Mouse (Mus musculus) forebrain, embryonic 14.5 days (tissue): Measurements from ENCODE around the gene Saa2. TPM values are rescaled to one million over a fixed set of nuclear protein-coding genes. Genes with fewer than 3 reads are reported as not detected.

Experiments used
- ATAC-seq: fragments of 200-750 bp; cut with Nextera tagmentation; 2 replicates; pipeline ENCODE4 v1.8.0; 2017; ENCODE audit warnings: mild to moderate bottlenecking, moderate library complexity
- DNase-seq: peaks from one replicate; pipeline ENCODE4 v3.0.0-alpha.2; 2015; ENCODE audit warnings: low spot score
- H3K27ac ChIP-seq: fragments of 300-500 bp; sonication (generic); 2 replicates; pipeline ENCODE4 v1.5.1; 2014; ENCODE audit warnings: low read depth, mild to moderate bottlenecking, control low read depth, low read length, moderate library complexity
- H3K27me3 ChIP-seq: fragments of 300-500 bp; sonication (generic); replicated peaks from 2 replicates; pipeline ENCODE4 v1.6.1; 2014; ENCODE audit warnings: low read length, control low read depth, mixed read lengths; ENCODE audit not compliant: control insufficient read depth, insufficient read depth
- H3K36me3 ChIP-seq: fragments of 300-500 bp; sonication (generic); 2 replicates; pipeline ENCODE4 v1.6.1; 2014; ENCODE audit warnings: low read length, control low read depth; ENCODE audit not compliant: control insufficient read depth, insufficient read depth
- H3K4me1 ChIP-seq: fragments of 300-500 bp; sonication (generic); 2 replicates; pipeline ENCODE4 v1.6.1; 2014; ENCODE audit warnings: antibody characterized with exemption, low read length, control low read depth; ENCODE audit not compliant: control insufficient read depth, insufficient read depth
- H3K4me2 ChIP-seq: fragments of 300-500 bp; sonication (generic); 2 replicates; pipeline ENCODE4 v1.6.1; 2014; ENCODE audit warnings: mild to moderate bottlenecking, control low read depth, low read length
- H3K4me3 ChIP-seq: fragments of 300-500 bp; sonication (generic); 2 replicates; pipeline ENCODE4 v1.5.1; 2014; ENCODE audit warnings: low read depth, low read length, control low read depth
- H3K9ac ChIP-seq: fragments of 300-500 bp; sonication (generic); 2 replicates; pipeline ENCODE4 v1.6.1; 2014; ENCODE audit warnings: mild to moderate bottlenecking, low read length, control low read depth, moderate library complexity
- H3K9me3 ChIP-seq: fragments of 300-500 bp; sonication (generic); replicated peaks from 2 replicates; pipeline ENCODE4 v1.6.1; 2016; ENCODE audit warnings: low read length, control low read depth, mixed read lengths; ENCODE audit not compliant: control insufficient read depth
- WGBS: fragments of 180-500 bp; shearing (Covaris S2); extraction: QIAGEN DNeasy Blood & Tissue Kit; methylation state at CpG from one replicate; pipeline ENCODE4 v1.1.7; 2014; 5-methylcytosine and 5-hydroxymethylcytosine counted together
- polyA plus RNA-seq: library from polyadenylated mRNA; unstranded; fragments of >200 nt; fragmentation: Nextera tagmentation; extraction: Ambion mirVana; gene quantifications from 2 replicates; pipeline ENCODE4 v1.2.1, GENCODE M21; 2014

Saa2 gene
- polyA plus RNA-seq, 1 experiment from 2014 or later, result not detected

GRCm38 (mm10) chr7:46789177-46789849 is 37.7 kb downstream of the Saa2 start:
- Histone ChIP-seq H3K27me3 (no peaks in the 10 kb centered on the region), H3K4me3 (no peak overlapping the region), H3K9ac (no peak overlapping the region), H3K36me3 (peaks cover 55% of the 10 kb centered on the region), H3K4me2 (no peak overlapping the region), H3K27ac (no peak overlapping the region), H3K9me3 (no peaks in the 10 kb centered on the region), H3K4me1 (peaks cover 5% of the 10 kb centered on the region; the same call in 1 of the 2 replicates)
- WGBS, result 88% methylated on average over 5 of the region's 5 CpGs
- ATAC-seq, result no peak
- no peak for DNase-seq

GRCm38 (mm10) chr7:46793871-46794270 is 42.3 kb downstream of the Saa2 start:
- DNase-seq (no peak), ATAC-seq (no peak)
- Histone ChIP-seq H3K27ac (no peak overlapping the region), H3K4me1 (peaks cover 20% of the 10 kb centered on the region), H3K36me3 (peaks cover 24% of the 10 kb centered on the region), H3K4me2 (no peak overlapping the region), H3K9me3 (no peaks in the 10 kb centered on the region), H3K9ac (no peak overlapping the region; the same call in 1 of the 2 replicates), H3K4me3 (no peak overlapping the region), H3K27me3 (no peaks in the 10 kb centered on the region)
- WGBS, result 87% methylated on average over 4 of the region's 4 CpGs

GRCm38 (mm10) chr7:46795287-46796205 is 44.0 kb downstream of the Saa2 start, which contains the start of the genes Hps5 and Gtf2h1:
Gene Hps5, minus strand, starts transcription at chr7:46796064.
Gene Gtf2h1, plus strand, starts transcription at chr7:46796103.
- Histone ChIP-seq H3K4me3 (peak within 1 kb of the TSS; percentile 96), H3K27me3 (no peaks in the 10 kb centered on the region), H3K9me3 (no peaks in the 10 kb centered on the region), H3K4me1 (peaks cover 20% of the 10 kb centered on the region), H3K9ac (peak within 1 kb of the TSS; percentile 94), H3K4me2 (peak within 1 kb of the TSS; percentile 96), H3K27ac (peak within 1 kb of the TSS; percentile 86), H3K36me3 (peaks cover 24% of the 10 kb centered on the region)
- ATAC-seq, result peak; percentile 99
- DNase-seq, result peak; percentile 98
- under 1% methylated on average over 66 of the region's 75 CpGs for WGBS

- Histone ChIP-seq H3K4me1 (peaks cover 20% of the 10 kb centered on the region), H3K4me3 (peak overlapping the region; percentile 96), H3K27me3 (no peaks in the 10 kb centered on the region), H3K36me3 (peaks cover 24% of the 10 kb centered on the region), H3K9ac (peak overlapping the region; percentile 94), H3K4me2 (peak overlapping the region; percentile 96), H3K27ac (peak overlapping the region; percentile 86), H3K9me3 (no peaks in the 10 kb centered on the region)
- under 1% methylated on average over 30 of the region's 31 CpGs for WGBS
- DNase-seq (no peak), ATAC-seq (no peak)
Observed at GRCm38 (mm10) chr7:46796206-46796679, 44.7 kb downstream of the Saa2 start.

- H3K9ac ChIP-seq, result peak overlapping the region; percentile 94
- H3K27me3 ChIP-seq, result no peaks in the 10 kb centered on the region
- DNase-seq (no peak), ATAC-seq (no peak)
- WGBS, result 60% methylated on average over 6 of the region's 6 CpGs
- H3K27ac ChIP-seq, result no peak overlapping the region
- no peaks in the 10 kb centered on the region for H3K9me3 ChIP-seq
- peaks cover 20% of the 10 kb centered on the region for H3K4me1 ChIP-seq
- peak overlapping the region; percentile 96 for H3K4me2 ChIP-seq
- peak overlapping the region; percentile 96 for H3K4me3 ChIP-seq
- H3K36me3 ChIP-seq, result peaks cover 28% of the 10 kb centered on the region
Observed at GRCm38 (mm10) chr7:46796779-46797178, 45.2 kb downstream of the Saa2 start.

Other genes starting within 250 kb of the Saa2 start
- 23.4 and 26.1 TPM in 2 replicates for gene Sergef, start 112.0 kb upstream of the Saa2 start, polyA plus RNA-seq
- 0.41 and 0.46 TPM in 2 replicates for gene Tph1, start 79.3 kb upstream of the Saa2 start, polyA plus RNA-seq
- gene Saal1, start 41.1 kb upstream of the Saa2 start, polyA plus RNA-seq, result 24.4 and 25.2 TPM in 2 replicates
- 0.34 TPM in 1 of 2 replicates, not detected in the other for gene Saa3, start 36.1 kb upstream of the Saa2 start, polyA plus RNA-seq
- not detected in 2 replicates for gene Saa4, start 19.2 kb upstream of the Saa2 start, polyA plus RNA-seq
- not detected in 2 replicates for gene Saa1, start 8.8 kb upstream of the Saa2 start, polyA plus RNA-seq
- 10.1 and 11.3 TPM in 2 replicates for gene Hps5, start 44.3 kb downstream of the Saa2 start, polyA plus RNA-seq
- 53.1 and 56.7 TPM in 2 replicates for gene Gtf2h1, start 44.3 kb downstream of the Saa2 start, polyA plus RNA-seq
- 724 and 871 TPM in 2 replicates for gene Ldha, start 89.7 kb downstream of the Saa2 start, polyA plus RNA-seq
- not detected in 2 replicates for gene Ldhc, start 109.4 kb downstream of the Saa2 start, polyA plus RNA-seq
- gene Tsg101, start 168.2 kb downstream of the Saa2 start, polyA plus RNA-seq, result 519 and 545 TPM in 2 replicates
- gene Uevld, start 206.7 kb downstream of the Saa2 start, polyA plus RNA-seq, result 7.4 and 8.2 TPM in 2 replicates
- not detected in 2 replicates for gene Gm9999, start 231.8 kb downstream of the Saa2 start, polyA plus RNA-seq